Mouse (Mus musculus): ENCODE data around the gene Slc36a3. TPM values are rescaled to one million over a fixed set of nuclear protein-coding genes. Genes with fewer than 3 reads are reported as not detected.
"Not testable (repeated sequence)": the region's sequence is repeated elsewhere in the genome, so short reads cannot be mapped to it uniquely, and the experiment has no call there.

The Slc36a3 gene
- polyA plus RNA-seq, 1 experiment from 2014 or later: not detected

DNA sequence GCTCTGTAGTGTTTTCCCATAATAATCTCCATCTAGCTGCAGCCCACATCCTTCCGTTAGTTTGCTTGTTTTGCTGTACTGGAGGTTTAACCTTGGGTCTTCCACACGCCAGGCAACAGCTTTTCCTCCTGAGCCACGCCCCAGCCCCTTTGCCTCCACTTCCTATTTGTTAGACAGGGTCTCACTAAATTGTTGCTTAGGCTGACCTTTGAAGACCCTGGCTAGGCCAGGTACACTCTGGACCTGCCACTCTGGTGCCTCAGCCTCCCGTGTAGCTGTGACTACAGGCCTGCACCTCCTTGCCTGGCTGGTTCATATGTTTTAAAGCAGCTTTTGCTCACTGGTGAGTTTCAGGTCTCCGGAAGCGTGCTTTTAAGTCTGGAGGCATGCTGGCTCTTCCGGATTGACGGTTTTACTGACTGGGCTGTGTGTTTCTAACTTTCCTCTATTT lies 30.7 kb downstream of the Slc36a3 start:
- 76% methylated on average over 8 of the region's 8 CpGs for WGBS
- ATAC-seq (ENCODE audit: insufficient read depth, low FRiP score, low TSS enrichment): no peak

DNA sequence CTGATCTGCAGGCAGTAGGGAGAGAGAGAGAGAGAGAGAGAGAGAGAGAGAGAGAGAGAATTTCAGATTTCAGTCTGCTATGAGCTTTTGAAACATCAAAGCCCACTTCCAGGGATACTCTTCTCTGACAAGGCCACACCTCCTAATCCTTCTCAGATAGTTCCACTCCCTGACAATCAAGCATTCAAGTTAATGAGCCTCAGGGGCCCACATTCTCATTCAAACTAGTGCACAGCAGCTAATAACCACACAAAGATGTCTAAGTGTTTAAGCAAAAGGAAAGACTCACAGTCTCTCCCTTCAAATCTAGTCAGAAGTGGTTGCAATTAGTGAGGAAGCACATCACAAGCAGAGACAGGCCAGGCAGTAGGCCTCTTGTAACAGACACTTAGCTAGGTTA lies 31.2 kb downstream of the Slc36a3 start:
- H3K9ac ChIP-seq (ENCODE audit: low read length): no peak overlapping the region
- no peak overlapping the region for H3K27ac ChIP-seq (ENCODE audit: low read depth, low read length)
- H3K36me3 ChIP-seq (ENCODE audit: control insufficient read depth, insufficient read depth, low read length): no peaks in the 10 kb centered on the region
- DNase-seq (ENCODE audit: low spot score) (no peak), ATAC-seq (ENCODE audit: insufficient read depth, low FRiP score, low TSS enrichment) (no peak)
- H3K4me2 ChIP-seq (ENCODE audit: low read depth): no peak overlapping the region
- no peaks in the 10 kb centered on the region for H3K27me3 ChIP-seq (ENCODE audit: control insufficient read depth, insufficient read depth, low read length)
- H3K4me3 ChIP-seq (ENCODE audit: low read depth, low read length): no peak overlapping the region
- no peaks in the 10 kb centered on the region for H3K9me3 ChIP-seq (ENCODE audit: control insufficient read depth, low read length)
- no peaks in the 10 kb centered on the region for H3K4me1 ChIP-seq (ENCODE audit: control insufficient read depth, insufficient read depth, low read length)

More for the DNA sequence above, 30.7 kb downstream of the Slc36a3 start:
- DNase-seq (ENCODE audit: low spot score): no peak
- Histone ChIP-seq H3K27ac (ENCODE audit: low read depth, low read length) (no peak overlapping the region), H3K27me3 (ENCODE audit: control insufficient read depth, insufficient read depth, low read length) (no peaks in the 10 kb centered on the region), H3K9ac (ENCODE audit: low read length) (no peak overlapping the region), H3K9me3 (ENCODE audit: control insufficient read depth, low read length) (no peaks in the 10 kb centered on the region), H3K4me1 (ENCODE audit: control insufficient read depth, insufficient read depth, low read length) (no peaks in the 10 kb centered on the region), H3K4me3 (ENCODE audit: low read depth, low read length) (no peak overlapping the region), H3K36me3 (ENCODE audit: control insufficient read depth, insufficient read depth, low read length) (no peaks in the 10 kb centered on the region), H3K4me2 (ENCODE audit: low read depth) (no peak overlapping the region)

DNA sequence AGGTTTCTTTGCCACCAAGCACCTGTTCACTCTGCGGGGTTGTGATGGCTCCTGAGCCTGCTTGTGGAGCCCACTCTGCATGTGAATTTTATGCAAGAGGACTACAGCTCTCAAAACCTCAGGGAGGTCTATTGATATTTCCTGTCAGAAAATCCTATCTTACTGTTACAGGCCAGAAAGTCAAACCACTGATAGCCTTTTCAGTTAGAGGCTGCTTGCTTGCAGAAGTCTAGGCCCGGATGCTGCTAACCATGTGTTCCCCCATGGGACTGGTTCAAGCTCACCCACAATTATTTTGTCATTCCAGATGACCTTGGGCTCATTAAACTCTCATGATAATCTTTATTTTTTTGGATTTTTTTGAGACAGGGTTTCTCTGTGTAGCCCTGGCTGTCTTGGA lies 34.5 kb downstream of the Slc36a3 start:
- Histone ChIP-seq H3K4me2 (ENCODE audit: low read depth) (no peak overlapping the region), H3K27me3 (ENCODE audit: control insufficient read depth, insufficient read depth, low read length) (no peaks in the 10 kb centered on the region), H3K36me3 (ENCODE audit: control insufficient read depth, insufficient read depth, low read length) (no peaks in the 10 kb centered on the region), H3K9me3 (ENCODE audit: control insufficient read depth, low read length) (no peaks in the 10 kb centered on the region), H3K4me3 (ENCODE audit: low read depth, low read length) (no peak overlapping the region), H3K27ac (ENCODE audit: low read depth, low read length) (no peak overlapping the region), H3K9ac (ENCODE audit: low read length) (no peak overlapping the region), H3K4me1 (ENCODE audit: control insufficient read depth, insufficient read depth, low read length) (no peaks in the 10 kb centered on the region)
- WGBS: 90% methylated on average over 2 of the region's 2 CpGs
- ATAC-seq (ENCODE audit: insufficient read depth, low FRiP score, low TSS enrichment) (no peak), DNase-seq (ENCODE audit: low spot score) (no peak)

DNA sequence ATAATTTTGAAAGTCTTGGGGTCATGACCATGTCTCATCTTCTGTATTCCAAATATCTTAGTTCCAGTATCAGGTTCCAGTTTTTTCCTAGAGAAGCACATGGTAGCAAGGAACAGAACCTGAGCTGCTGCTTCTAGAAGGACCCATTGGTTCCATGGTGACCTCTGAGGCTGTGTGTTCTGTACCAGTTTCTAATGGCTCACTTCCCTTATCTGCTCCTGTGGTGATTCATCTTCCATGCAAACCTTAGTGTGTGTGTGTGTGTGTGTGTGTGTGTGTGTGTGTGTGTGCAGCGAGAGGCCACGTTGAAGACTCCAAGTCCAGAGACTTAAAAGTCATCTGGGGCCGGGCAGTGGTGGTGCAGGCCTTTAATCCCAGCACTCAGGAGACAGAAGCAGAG lies 35.5 kb downstream of the Slc36a3 start:
- no peaks in the 10 kb centered on the region for H3K9me3 ChIP-seq (ENCODE audit: control insufficient read depth, low read length)
- H3K27me3 ChIP-seq (ENCODE audit: control insufficient read depth, insufficient read depth, low read length): no peaks in the 10 kb centered on the region
- no peak overlapping the region for H3K9ac ChIP-seq (ENCODE audit: low read length)
- DNase-seq (ENCODE audit: low spot score) (no peak), ATAC-seq (ENCODE audit: insufficient read depth, low FRiP score, low TSS enrichment) (no peak)
- H3K4me1 ChIP-seq (ENCODE audit: control insufficient read depth, insufficient read depth, low read length): no peaks in the 10 kb centered on the region
- no peak overlapping the region for H3K27ac ChIP-seq (ENCODE audit: low read depth, low read length)
- H3K4me2 ChIP-seq (ENCODE audit: low read depth): no peak overlapping the region
- WGBS: 95% methylated on average over 3 of the region's 3 CpGs
- H3K4me3 ChIP-seq (ENCODE audit: low read depth, low read length): no peak overlapping the region
- H3K36me3 ChIP-seq (ENCODE audit: control insufficient read depth, insufficient read depth, low read length): no peaks in the 10 kb centered on the region

DNA sequence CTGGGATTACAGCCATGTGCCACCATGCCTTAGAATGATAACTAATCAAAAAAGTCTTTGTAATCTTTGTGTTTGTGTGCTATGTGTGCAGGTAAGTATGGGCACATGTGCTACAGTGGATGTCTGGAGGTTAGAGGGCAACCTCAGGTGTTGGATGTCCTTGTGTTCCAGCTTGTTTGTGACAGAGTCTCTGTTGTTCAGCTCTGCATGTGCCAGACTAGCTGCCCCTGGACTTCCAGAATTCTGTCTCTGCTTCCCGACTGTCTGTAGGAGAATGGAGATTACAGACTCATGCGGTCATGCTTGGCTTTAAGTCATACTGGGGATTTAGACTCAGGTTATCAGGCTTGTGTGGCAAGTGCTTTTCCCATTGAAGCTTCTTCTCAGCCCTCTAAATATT lies 37.2 kb downstream of the Slc36a3 start:
- H3K9me3 ChIP-seq (ENCODE audit: control insufficient read depth, low read length): no peaks in the 10 kb centered on the region
- H3K4me3 ChIP-seq (ENCODE audit: low read depth, low read length): no peak overlapping the region
- no peaks in the 10 kb centered on the region for H3K27me3 ChIP-seq (ENCODE audit: control insufficient read depth, insufficient read depth, low read length)
- H3K9ac ChIP-seq (ENCODE audit: low read length): no peak overlapping the region
- no peaks in the 10 kb centered on the region for H3K36me3 ChIP-seq (ENCODE audit: control insufficient read depth, insufficient read depth, low read length)
- ATAC-seq (ENCODE audit: insufficient read depth, low FRiP score, low TSS enrichment) (no peak), DNase-seq (ENCODE audit: low spot score) (no peak)
- WGBS: 81% methylated on average over 2 of the region's 2 CpGs
- H3K4me2 ChIP-seq (ENCODE audit: low read depth): no peak overlapping the region
- H3K4me1 ChIP-seq (ENCODE audit: control insufficient read depth, insufficient read depth, low read length): no peaks in the 10 kb centered on the region
- no peak overlapping the region for H3K27ac ChIP-seq (ENCODE audit: low read depth, low read length)

DNA sequence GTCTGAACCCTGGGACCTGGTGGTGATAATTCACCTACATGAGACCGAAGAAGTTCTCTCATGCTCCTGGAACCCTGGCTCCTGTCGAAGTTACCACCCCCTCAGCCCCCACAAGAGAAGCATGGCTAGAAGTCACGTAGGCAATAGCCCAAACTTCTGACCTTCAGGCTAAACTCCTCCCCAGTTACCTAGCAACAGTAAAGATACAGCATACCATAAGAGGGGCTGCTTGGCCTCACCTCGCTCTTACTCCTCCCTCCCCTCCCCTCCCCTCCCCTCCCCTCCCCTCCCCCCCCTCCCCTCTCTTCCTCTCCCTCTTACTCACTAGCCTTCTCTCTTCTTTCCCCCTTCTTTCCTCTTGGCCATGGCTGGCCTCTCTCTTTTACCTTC lies 37.7 kb downstream of the Slc36a3 start:
- H3K27me3 ChIP-seq (ENCODE audit: control insufficient read depth, insufficient read depth, low read length); H3K4me3 ChIP-seq (ENCODE audit: low read depth, low read length); H3K4me2 ChIP-seq (ENCODE audit: low read depth); H3K36me3 ChIP-seq (ENCODE audit: control insufficient read depth, insufficient read depth, low read length); DNase-seq (ENCODE audit: low spot score); H3K4me1 ChIP-seq (ENCODE audit: control insufficient read depth, insufficient read depth, low read length); ATAC-seq (ENCODE audit: insufficient read depth, low FRiP score, low TSS enrichment); H3K27ac ChIP-seq (ENCODE audit: low read depth, low read length); H3K9ac ChIP-seq (ENCODE audit: low read length); H3K9me3 ChIP-seq (ENCODE audit: control insufficient read depth, low read length): not testable (repeated sequence)
- WGBS: 40% methylated on average over 4 of the region's 4 CpGs

DNA sequence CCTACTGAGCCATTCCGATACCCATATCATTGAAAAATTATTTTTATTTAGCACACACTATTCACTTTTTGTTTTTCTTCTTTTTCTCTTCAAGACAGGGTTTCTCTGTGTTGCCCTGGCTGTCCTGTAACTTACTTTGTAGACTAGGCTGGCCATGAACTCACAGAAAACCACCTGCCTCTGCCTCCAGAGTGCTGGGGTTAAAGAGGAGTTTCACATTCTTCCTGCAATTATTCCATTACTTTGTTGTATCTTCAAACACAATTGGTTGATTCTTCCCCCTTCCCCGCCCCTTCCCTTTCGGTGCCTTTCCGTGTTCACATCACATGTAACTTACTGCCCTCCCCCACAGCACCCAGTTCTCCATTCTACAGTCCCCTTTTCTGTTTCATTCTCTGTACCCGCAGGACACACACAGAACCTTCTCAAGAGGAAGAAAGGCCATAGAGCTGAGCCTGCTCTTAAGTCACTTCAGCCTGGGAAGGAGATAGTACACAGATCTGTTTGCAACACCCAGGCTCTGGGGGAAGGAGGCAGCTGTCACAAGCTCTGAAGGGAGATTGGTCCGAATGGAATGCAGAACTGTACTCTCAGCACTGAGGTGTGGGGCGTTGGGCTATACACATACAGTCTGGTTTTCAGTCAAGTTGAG lies 38.2 kb downstream of the Slc36a3 start:
- Histone ChIP-seq H3K9ac (ENCODE audit: low read length) (no peak overlapping the region), H3K9me3 (ENCODE audit: control insufficient read depth, low read length) (no peaks in the 10 kb centered on the region), H3K4me3 (ENCODE audit: low read depth, low read length) (no peak overlapping the region), H3K36me3 (ENCODE audit: control insufficient read depth, insufficient read depth, low read length) (no peaks in the 10 kb centered on the region), H3K27ac (ENCODE audit: low read depth, low read length) (no peak overlapping the region), H3K4me1 (ENCODE audit: control insufficient read depth, insufficient read depth, low read length) (no peaks in the 10 kb centered on the region), H3K27me3 (ENCODE audit: control insufficient read depth, insufficient read depth, low read length) (no peaks in the 10 kb centered on the region), H3K4me2 (ENCODE audit: low read depth) (no peak overlapping the region)
- DNase-seq (ENCODE audit: low spot score) (no peak), ATAC-seq (ENCODE audit: insufficient read depth, low FRiP score, low TSS enrichment) (no peak)
- WGBS: 68% methylated on average over 7 of the region's 7 CpGs

DNA sequence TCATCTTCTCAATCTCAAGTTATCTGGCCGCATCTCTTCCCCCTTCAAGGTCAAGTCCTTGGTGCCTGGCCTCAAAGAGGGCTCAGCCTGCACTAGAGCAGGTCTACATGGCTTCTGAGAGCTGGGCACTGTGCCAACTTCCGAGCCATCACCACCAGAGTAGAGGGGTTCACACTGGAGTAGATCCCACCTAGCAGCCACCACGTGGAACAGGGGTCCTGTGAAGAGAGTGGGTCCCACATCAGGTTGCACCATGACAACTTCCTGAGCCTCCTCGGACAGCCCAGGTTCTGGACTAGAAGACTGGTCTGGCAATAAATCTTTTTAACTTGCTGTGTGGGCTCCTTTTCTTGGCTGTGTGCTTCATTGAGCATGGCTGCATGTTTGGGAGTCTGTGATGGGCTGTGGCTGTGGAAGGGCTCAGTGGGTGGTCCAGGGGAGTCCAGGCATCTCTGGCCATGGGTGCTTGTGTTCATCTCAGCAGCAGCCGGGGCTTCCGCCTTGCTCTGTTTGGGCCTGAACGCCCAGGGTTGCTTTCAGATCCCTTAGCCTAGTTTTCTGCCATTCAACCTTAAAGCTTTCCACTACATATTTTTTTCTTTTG lies 40.8 kb downstream of the Slc36a3 start:
- 80% methylated on average over 7 of the region's 7 CpGs for WGBS

DNA sequence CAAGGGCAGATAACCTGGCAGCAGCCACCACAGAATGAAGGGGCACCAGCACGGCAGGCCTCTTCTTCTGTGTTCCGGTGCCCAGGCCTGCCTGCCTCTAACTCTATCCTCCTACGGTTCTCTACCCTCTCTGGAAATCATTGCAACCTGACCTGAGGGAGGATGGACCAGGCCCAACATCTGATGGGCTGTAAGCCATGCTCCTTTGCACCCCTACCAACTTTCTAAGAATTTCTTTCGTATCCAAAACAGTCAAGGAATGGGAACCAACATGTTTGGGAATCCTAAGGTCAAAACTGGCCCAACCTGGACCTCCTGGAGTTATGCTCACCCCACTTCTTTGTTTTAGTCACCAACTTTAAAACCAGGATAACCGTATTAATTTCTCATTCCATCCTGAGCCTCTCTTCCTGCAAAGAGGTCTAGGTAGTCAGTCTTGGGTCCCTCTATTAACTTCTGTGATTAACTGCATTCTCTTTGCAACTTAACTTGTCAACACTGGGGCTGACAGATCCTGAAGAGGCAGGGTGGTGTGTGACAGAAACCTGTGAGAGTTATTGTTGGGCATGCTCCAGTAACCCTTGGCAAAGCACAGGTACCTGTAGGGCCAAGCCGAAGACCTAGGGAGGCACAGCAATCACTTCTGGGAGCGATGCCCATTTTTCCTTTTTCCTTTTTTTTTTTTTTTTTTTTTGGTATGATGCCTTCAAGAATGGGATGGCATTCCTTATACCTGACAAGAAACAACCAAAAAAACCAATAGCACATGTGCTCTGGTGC lies 41.8 kb downstream of the Slc36a3 start:
- H3K4me2 ChIP-seq (ENCODE audit: low read depth): no peak overlapping the region
- H3K4me3 ChIP-seq (ENCODE audit: low read depth, low read length): no peak overlapping the region
- no peak overlapping the region for H3K9ac ChIP-seq (ENCODE audit: low read length)
- no peaks in the 10 kb centered on the region for H3K27me3 ChIP-seq (ENCODE audit: control insufficient read depth, insufficient read depth, low read length)
- H3K4me1 ChIP-seq (ENCODE audit: control insufficient read depth, insufficient read depth, low read length): no peaks in the 10 kb centered on the region
- DNase-seq (ENCODE audit: low spot score) (no peak), ATAC-seq (ENCODE audit: insufficient read depth, low FRiP score, low TSS enrichment) (no peak)
- H3K9me3 ChIP-seq (ENCODE audit: control insufficient read depth, low read length): no peaks in the 10 kb centered on the region
- WGBS: 94% methylated on average over 7 of the region's 7 CpGs
- H3K27ac ChIP-seq (ENCODE audit: low read depth, low read length): no peak overlapping the region
- H3K36me3 ChIP-seq (ENCODE audit: control insufficient read depth, insufficient read depth, low read length): no peaks in the 10 kb centered on the region

More for the DNA sequence above, 40.8 kb downstream of the Slc36a3 start:
- no peaks in the 10 kb centered on the region for H3K27me3 ChIP-seq (ENCODE audit: control insufficient read depth, insufficient read depth, low read length)
- no peaks in the 10 kb centered on the region for H3K4me1 ChIP-seq (ENCODE audit: control insufficient read depth, insufficient read depth, low read length)
- no peaks in the 10 kb centered on the region for H3K36me3 ChIP-seq (ENCODE audit: control insufficient read depth, insufficient read depth, low read length)
- no peak overlapping the region for H3K9ac ChIP-seq (ENCODE audit: low read length)
- H3K4me3 ChIP-seq (ENCODE audit: low read depth, low read length): no peak overlapping the region
- ATAC-seq (ENCODE audit: insufficient read depth, low FRiP score, low TSS enrichment) (no peak), DNase-seq (ENCODE audit: low spot score) (no peak)
- no peaks in the 10 kb centered on the region for H3K9me3 ChIP-seq (ENCODE audit: control insufficient read depth, low read length)
- H3K27ac ChIP-seq (ENCODE audit: low read depth, low read length): no peak overlapping the region
- H3K4me2 ChIP-seq (ENCODE audit: low read depth): no peak overlapping the region

Measured in neural tube, embryonic 11.5 days (tissue).